Mouse (Mus musculus): ENCODE results near the gene Trim2. TPM values are rescaled to one million over a fixed set of nuclear protein-coding genes. Genes with fewer than 3 reads are reported as not detected.
A peak's percentile ranks its signal among the peaks of the same experiment; 100 is the strongest.

The Trim2 gene
- total RNA-seq, 2 experiments from 2014 or later: 409 to 447 TPM

GRCm38 (mm10) chr3:84136509-84136908 lies 170.2 kb downstream of the Trim2 start:
- H3K27ac ChIP-seq: no peak overlapping the region
- DNase-seq (ENCODE audit: low spot score in 2 of 2): no peak
- TF ChIP-seq CTCF (conservative IDR thresholded peaks at IDR 0.05): no peak
- H3K4me3 ChIP-seq: no peak overlapping the region

GRCm38 (mm10) chr3:84135933-84136332 lies 170.7 kb downstream of the Trim2 start:
- Histone ChIP-seq H3K4me3 (no peak overlapping the region), H3K27ac (no peak overlapping the region)
- DNase-seq (ENCODE audit: low spot score in 2 of 2): no peak
- TF ChIP-seq CTCF (conservative IDR thresholded peaks at IDR 0.05): no peak

- DNase-seq (ENCODE audit: low spot score in 2 of 2): no peak
- no peak for TF ChIP-seq CTCF (conservative IDR thresholded peaks at IDR 0.05)
- H3K4me3 ChIP-seq: no peak overlapping the region
- H3K27ac ChIP-seq: no peak overlapping the region
These were observed 171.3 kb downstream of the Trim2 start for GRCm38 (mm10) chr3:84135387-84135786.

GRCm38 (mm10) chr3:84131369-84131768 lies 175.3 kb downstream of the Trim2 start:
- TF ChIP-seq CTCF (conservative IDR thresholded peaks at IDR 0.05): no peak
- H3K4me3 ChIP-seq: no peak overlapping the region
- no peak for DNase-seq (ENCODE audit: low spot score in 2 of 2)

GRCm38 (mm10) chr3:84130776-84131175 lies 175.9 kb downstream of the Trim2 start:
- no peak for TF ChIP-seq CTCF (conservative IDR thresholded peaks at IDR 0.05)
- Histone ChIP-seq H3K4me3 (no peak overlapping the region), H3K27ac (no peak overlapping the region)
- no peak for DNase-seq (ENCODE audit: low spot score in 2 of 2)

More at GRCm38 (mm10) chr3:84131369-84131768, 175.3 kb downstream of the Trim2 start:
- H3K27ac ChIP-seq: no peak overlapping the region

GRCm38 (mm10) chr3:84128871-84129870 lies 177.5 kb downstream of the Trim2 start:
- Histone ChIP-seq H3K27ac (no peak overlapping the region), H3K4me3 (no peak overlapping the region)
- TF ChIP-seq CTCF (conservative IDR thresholded peaks at IDR 0.05): no peak
- DNase-seq (ENCODE audit: low spot score in 2 of 2): no peak

- no peak for DNase-seq (ENCODE audit: low spot score in 2 of 2)
- no peak overlapping the region for H3K27ac ChIP-seq
- TF ChIP-seq CTCF (conservative IDR thresholded peaks at IDR 0.05): no peak
- no peak overlapping the region for H3K4me3 ChIP-seq
These were observed 179.2 kb downstream of the Trim2 start for GRCm38 (mm10) chr3:84127431-84127830.

GRCm38 (mm10) chr3:84126721-84127120 lies 180.0 kb downstream of the Trim2 start:
- no peak for DNase-seq (ENCODE audit: low spot score in 2 of 2)
- TF ChIP-seq CTCF (conservative IDR thresholded peaks at IDR 0.05): no peak
- Histone ChIP-seq H3K4me3 (no peak overlapping the region), H3K27ac (no peak overlapping the region)

GRCm38 (mm10) chr3:84125704-84126289 lies 180.9 kb downstream of the Trim2 start:
- Histone ChIP-seq H3K4me3 (no peak overlapping the region), H3K27ac (peak overlapping the region; percentile 32; the same call in 1 of the 2 replicates)
- no peak for TF ChIP-seq CTCF (conservative IDR thresholded peaks at IDR 0.05)
- no peak for DNase-seq (ENCODE audit: low spot score in 2 of 2)

- H3K27ac ChIP-seq: no peak overlapping the region
- DNase-seq (ENCODE audit: low spot score in 2 of 2): peak in 1 of 2 experiments; percentile 38
- no peak overlapping the region for H3K4me3 ChIP-seq
- peak; percentile 81 for TF ChIP-seq CTCF (conservative IDR thresholded peaks at IDR 0.05)
These were observed 183.2 kb downstream of the Trim2 start for GRCm38 (mm10) chr3:84123461-84123860.

- Histone ChIP-seq H3K27ac (no peak overlapping the region), H3K4me3 (no peak overlapping the region)
- no peak for TF ChIP-seq CTCF (conservative IDR thresholded peaks at IDR 0.05)
- DNase-seq (ENCODE audit: low spot score in 2 of 2): no peak
These were observed 188.0 kb downstream of the Trim2 start for GRCm38 (mm10) chr3:84118718-84119117.

GRCm38 (mm10) chr3:84118178-84118577 lies 188.5 kb downstream of the Trim2 start:
- Histone ChIP-seq H3K4me3 (no peak overlapping the region), H3K27ac (no peak overlapping the region)
- no peak for TF ChIP-seq CTCF (conservative IDR thresholded peaks at IDR 0.05)

More at GRCm38 (mm10) chr3:84118178-84118577, 188.5 kb downstream of the Trim2 start:
- DNase-seq (ENCODE audit: low spot score in 2 of 2): no peak

Other genes starting within 250 kb of the Trim2 start
- 1 to 10 TPM; 1.8 to 2.9 TPM for gene Mnd1, start 151.1 kb downstream of the Trim2 start, total RNA-seq (2021)
- gene Gm6525, start 132.8 kb downstream of the Trim2 start, total RNA-seq (2021): not detected
- gene Fhdc1, start 173.6 kb upstream of the Trim2 start, total RNA-seq (2021): 1 to 10 TPM; 1.7 to 2.2 TPM